ENCODE assay signal across 8 mouse cellular contexts in the genomic region with DNA sequence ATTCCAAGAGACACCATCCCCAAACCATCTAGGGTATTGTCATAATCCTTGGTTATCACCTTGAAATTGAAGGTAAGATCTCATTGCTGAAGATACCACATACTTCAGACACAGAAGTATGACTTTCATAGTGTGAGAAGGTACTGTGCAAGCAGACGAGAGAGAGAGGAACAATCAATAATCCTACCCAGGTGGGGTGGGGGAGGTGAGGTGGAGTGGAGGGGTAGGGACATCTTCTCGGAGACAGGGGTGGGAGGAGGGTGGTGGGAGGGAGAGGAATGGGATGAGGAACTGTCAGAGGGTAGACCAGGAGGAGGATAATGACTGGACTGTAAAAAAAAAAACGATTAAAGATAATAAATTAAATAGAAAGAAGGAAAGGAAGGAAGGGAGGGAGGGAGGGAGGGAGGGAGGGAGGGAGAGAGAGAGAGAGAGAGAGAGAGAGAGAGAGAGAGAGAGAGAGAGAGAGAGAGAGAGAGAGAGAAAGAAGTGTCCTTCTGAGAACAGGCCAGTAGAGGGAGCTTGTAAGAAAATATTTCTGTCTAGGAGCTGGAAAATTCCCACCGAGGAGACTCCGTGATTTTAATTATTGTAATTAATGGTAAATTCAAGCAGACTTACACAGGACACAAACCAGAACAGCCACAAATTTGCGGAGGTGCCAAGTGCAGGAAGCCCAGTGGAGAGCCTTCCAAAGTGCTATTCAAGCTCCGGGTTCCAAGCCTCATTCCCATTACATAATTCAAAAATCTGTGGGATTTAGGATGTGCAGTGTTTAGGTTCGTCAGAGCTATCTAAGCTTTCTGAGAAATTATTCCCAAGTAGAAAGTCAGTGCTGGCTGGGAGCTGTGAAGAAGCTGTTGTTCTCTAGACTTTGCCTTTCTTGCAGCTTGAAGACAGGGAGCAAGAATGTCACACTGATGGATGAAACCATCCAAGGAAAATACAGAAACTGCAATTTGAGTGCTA. TPM values are rescaled to one million over a fixed set of nuclear protein-coding genes. Genes with fewer than 3 reads are reported as not detected.
DNase-seq lines count a peak whose midpoint lies in the region; ATAC-seq and TF ChIP-seq lines count a peak whose summit lies in the region.

No protein-coding gene starts in this region.

- H3K27me3 ChIP-seq in kidney, embryonic 15.5 days = no peaks in the 10 kb centered on the region
- peaks cover 0 to 2% of the 10 kb centered on the region in 2 experiments; a peak in 2 of 4 replicates for H3K27me3 ChIP-seq in MEL (ENCODE audit: control insufficient read depth in 1 of 2, insufficient read depth in 2 of 2, low read length in 2 of 2)
- no peaks in the 10 kb centered on the region for H3K27me3 ChIP-seq in liver, embryonic 12.5 days (replicated peaks)

- no peak for TF ChIP-seq POLR2A in MEL (IDR thresholded peaks at IDR 0.05; ENCODE audit: control insufficient read depth in 1 of 2, insufficient read depth in 1 of 2, low read depth in 1 of 2, low read length in 2 of 2, poor library complexity in 1 of 2)

- H3K9me3 ChIP-seq in kidney, embryonic 15.5 days (replicated peaks) = no peaks in the 10 kb centered on the region
- H3K9me3 ChIP-seq in MEL (replicated peaks; ENCODE audit: insufficient read depth, low read length) = no peaks in the 10 kb centered on the region
- H3K9me3 ChIP-seq in liver, embryonic 12.5 days (replicated peaks) = no peaks in the 10 kb centered on the region

- peak; percentile 2 for DNase-seq in kidney, adult 18-20 months
- DNase-seq in MEL (ENCODE audit: low read depth, low spot score) = peak; percentile 9
- DNase-seq in cerebellum, adult 8-10 months = peak; percentile 59
- peak; percentile 29 to 59 for DNase-seq in layer of hippocampus, adult 8-10 months (ENCODE audit: low spot score in 2 of 2)
- DNase-seq in natural killer cell, adult 2 months (ENCODE audit: low spot score in 2 of 2) = no peak
- DNase-seq in liver = no peak

- peak in 1 of 3 experiments; percentile 38; a peak in 2 of 6 replicates for TF ChIP-seq CTCF in MEL (IDR thresholded peaks at IDR 0.05 in 2 of 3, conservative IDR thresholded peaks at IDR 0.05 in 1 of 3; ENCODE audit: control insufficient read depth in 1 of 3, insufficient read depth in 1 of 3, low read depth in 2 of 3, low read length in 3 of 3, poor library complexity in 1 of 3, severe bottlenecking in 1 of 3)

- no peaks in the 10 kb centered on the region for H3K79me2 ChIP-seq in MEL (ENCODE audit: control insufficient read depth, insufficient read depth, low read length, poor library complexity)

- H3K4me2 ChIP-seq in kidney, embryonic 15.5 days = no peak overlapping the region
- no peak overlapping the region for H3K4me2 ChIP-seq in liver, embryonic 12.5 days

- WGBS in kidney, embryonic 15.5 days = 42% methylated on average over 8 of the region's 8 CpGs
- 41% methylated on average over 8 of the region's 8 CpGs for WGBS in liver, embryonic 12.5 days (ENCODE audit: insufficient replicate concordance)

- no peaks in the 10 kb centered on the region for H3K36me3 ChIP-seq in kidney, embryonic 15.5 days
- no peaks in the 10 kb centered on the region for H3K36me3 ChIP-seq in MEL (ENCODE audit: control insufficient read depth in 1 of 2, insufficient read depth in 2 of 2, low read length in 2 of 2)
- no peaks in the 10 kb centered on the region for H3K36me3 ChIP-seq in liver, embryonic 12.5 days

- no peak overlapping the region for H3K9ac ChIP-seq in kidney, embryonic 15.5 days
- no peak overlapping the region for H3K9ac ChIP-seq in MEL (ENCODE audit: control insufficient read depth, low read depth, low read length, poor library complexity, severe bottlenecking)
- H3K9ac ChIP-seq in liver, embryonic 12.5 days = no peak overlapping the region

- ATAC-seq in kidney, embryonic 15.5 days (replicated peaks; ENCODE audit: low FRiP score) = no peak
- ATAC-seq in liver, embryonic 12.5 days = no peak

- no peak overlapping the region for H3K27ac ChIP-seq in kidney, embryonic 15.5 days
- no peak overlapping the region for H3K27ac ChIP-seq in MEL (ENCODE audit: control insufficient read depth, low read depth, low read length)
- H3K27ac ChIP-seq in liver, embryonic 12.5 days = no peak overlapping the region

- no peaks in the 10 kb centered on the region for H3K4me1 ChIP-seq in kidney, embryonic 15.5 days
- H3K4me1 ChIP-seq in MEL (ENCODE audit: control insufficient read depth in 1 of 2, insufficient read depth in 2 of 2, low read length in 2 of 2) = no peaks in the 10 kb centered on the region
- H3K4me1 ChIP-seq in liver, embryonic 12.5 days = no peaks in the 10 kb centered on the region

- TF ChIP-seq EP300 in MEL (IDR thresholded peaks at IDR 0.05; ENCODE audit: low read depth in 1 of 2, low read length in 2 of 2) = no peak

- peak; percentile 39 for TF ChIP-seq RAD21 in MEL (IDR thresholded peaks at IDR 0.05; ENCODE audit: low read depth, low read length)

- no peak overlapping the region for H3K4me3 ChIP-seq in kidney, embryonic 15.5 days (replicated peaks)
- no peak overlapping the region for H3K4me3 ChIP-seq in MEL (ENCODE audit: control insufficient read depth in 1 of 2, insufficient read depth in 1 of 2, low read depth in 2 of 2, low read length in 2 of 2)
- H3K4me3 ChIP-seq in liver, embryonic 12.5 days = no peak overlapping the region

TF ChIP-seq in MEL, 35 proteins besides CTCF, POLR2A, EP300 and RAD21:
- no peak for TF ChIP-seq POLR2AphosphoS2 (IDR thresholded peaks at IDR 0.05; ENCODE audit: low read length)
- no peak for TF ChIP-seq MXI1 (IDR thresholded peaks at IDR 0.05; ENCODE audit: low read depth, low read length)
- peak; percentile 63; the same call in 1 of the 2 replicates for TF ChIP-seq JUND (IDR thresholded peaks at IDR 0.05; ENCODE audit: low read depth, low read length)
- TF ChIP-seq TCF12 (IDR thresholded peaks at IDR 0.05; ENCODE audit: low read depth, low read length) = no peak
- peak; percentile 56 for TF ChIP-seq SMC3 (IDR thresholded peaks at IDR 0.05; ENCODE audit: low read depth, low read length)
- no peak for TF ChIP-seq CHD1 (IDR thresholded peaks at IDR 0.05; ENCODE audit: low read depth, low read length)
- no peak for TF ChIP-seq SIN3A (IDR thresholded peaks at IDR 0.05; ENCODE audit: low read length)
- no peak for TF ChIP-seq POLR2AphosphoS5 (IDR thresholded peaks at IDR 0.05; ENCODE audit: borderline replicate concordance, low read depth, low read length)
- no peak for TF ChIP-seq ETS1 (IDR thresholded peaks at IDR 0.05; ENCODE audit: low read depth, low read length)
- TF ChIP-seq GABPA (IDR thresholded peaks at IDR 0.05; ENCODE audit: low read depth, low read length) = no peak
- TF ChIP-seq CHD2 (IDR thresholded peaks at IDR 0.05; ENCODE audit: low read length) = no peak
- TF ChIP-seq ELF1 (IDR thresholded peaks at IDR 0.05; ENCODE audit: low read depth, low read length) = no peak
- TF ChIP-seq ZNF384 (IDR thresholded peaks at IDR 0.05; ENCODE audit: low read depth, low read length) = no peak
- TF ChIP-seq ZC3H11A (IDR thresholded peaks at IDR 0.05; ENCODE audit: low read depth, low read length) = peak; percentile 15; the same call in 1 of the 2 replicates
- no peak for TF ChIP-seq GATA1 (IDR thresholded peaks at IDR 0.05; ENCODE audit: low read depth, low read length)
- no peak for TF ChIP-seq USF1 (IDR thresholded peaks at IDR 0.05; ENCODE audit: low read depth, low read length)
- TF ChIP-seq BHLHE40 (IDR thresholded peaks at IDR 0.05; ENCODE audit: borderline replicate concordance, low read depth, low read length) = no peak
- TF ChIP-seq TBP (IDR thresholded peaks at IDR 0.05; ENCODE audit: low read depth, low read length) = no peak
- no peak for TF ChIP-seq E2F4 (IDR thresholded peaks at IDR 0.05; ENCODE audit: borderline replicate concordance, low read depth, low read length)
- TF ChIP-seq TAL1 (IDR thresholded peaks at IDR 0.05; ENCODE audit: low read length) = no peak
- no peak for TF ChIP-seq NRF1 (IDR thresholded peaks at IDR 0.05; ENCODE audit: insufficient read depth, low read depth, low read length, poor library complexity, severe bottlenecking)
- no peak for TF ChIP-seq KAT2A (conservative IDR thresholded peaks at IDR 0.05; ENCODE audit: low read depth, low read length)
- no peak for TF ChIP-seq MYC (IDR thresholded peaks at IDR 0.05; ENCODE audit: low read depth, low read length)
- TF ChIP-seq HCFC1 (IDR thresholded peaks at IDR 0.05; ENCODE audit: low read depth, low read length) = no peak
- TF ChIP-seq MAX (IDR thresholded peaks at IDR 0.05; ENCODE audit: low read length) = no peak
TF ChIP-seq in MEL: peak in this region for 3.

RNA-seq across cellular contexts. Expression of a gene that starts 35.5 kb away (rescaled TPM):
- 211 and 221 TPM in 2 replicates for polyA plus RNA-seq in kidney, embryonic 15.5 days (2015; fragmentation: Nextera tagmentation; extraction: Ambion mirVana)
- 90.4 and 93.9 TPM in 2 replicates for total RNA-seq in MEL (2012; rRNA removed)
- 100 to 1,000 TPM in 1 of 2 experiments, not detected in 1; 117 TPM for polyA plus RNA-seq in MEL (2012; ENCODE audit: insufficient read depth in 1 of 2, insufficient read length in 2 of 2, low read depth in 1 of 2, low replicate concordance in 2 of 2, missing spikeins in 1 of 2)
- 10 to 100 TPM; 50.4 to 57.2 (median 54.8) TPM for total RNA-seq in layer of hippocampus, adult 8-10 months (2022)
- polyA plus RNA-seq in liver, embryonic 12.5 days (2016; fragmentation: Nextera tagmentation; extraction: Ambion mirVana) = 118 and 123 TPM in 2 replicates

Comparison
In these comparisons a context has a peak if more than half of its experiments do, and no peak if none do; other contexts are left out.
1. DNase-seq: peak in kidney, adult 18-20 months (single experiment), MEL (single experiment), cerebellum, adult 8-10 months (single experiment) and layer of hippocampus, adult 8-10 months (2 of 2); none in natural killer cell, adult 2 months (0 of 2) and liver (single experiment).